Mouse (Mus musculus) bone marrow macrophage, adult 2 months (primary cell): ENCODE data around the gene Slc38a10.

Experiments
- CTCF ChIP-seq: IDR thresholded peaks from 2 replicates; pipeline ENCODE4 v1.5.1; 2012; ENCODE audit warnings: low read depth, mild to moderate bottlenecking, low read length, moderate library complexity
- POLR2A ChIP-seq: IDR thresholded peaks from 2 replicates; pipeline ENCODE4 v1.6.1; 2012; ENCODE audit warnings: mild to moderate bottlenecking, low read depth, low read length, borderline replicate concordance

- no peak for TF ChIP-seq CTCF
- no peak for TF ChIP-seq POLR2A
Observed at GRCm38 (mm10) chr11:120070286-120070930, 80.7 kb downstream of the Slc38a10 start.
